Mouse (Mus musculus) CH12.LX (cell line): ENCODE results near the gene Mecp2.

Experiments used
- CHD2 ChIP-seq: IDR thresholded peaks from 2 replicates; pipeline ENCODE4 v1.6.1; 2011; ENCODE audit warnings: low read length, improper control_type of control experiment
- CTCF ChIP-seq, 2 experiments: IDR thresholded peaks in 1 of 2; conservative IDR thresholded peaks in 1 of 2; 2 replicates each; pipeline ENCODE4 v1.5.1; 2011 to 2012; ENCODE audit warnings: low read depth in 2 of 2, low read length in 2 of 2, improper control_type of control experiment in 1 of 2, inconsistent platforms in 1 of 2, mild to moderate bottlenecking in 1 of 2, moderate library complexity in 1 of 2
- ELF1 ChIP-seq: IDR thresholded peaks from 2 replicates; pipeline ENCODE4 v1.6.1; 2014; ENCODE audit warnings: low read depth, mild to moderate bottlenecking, inconsistent platforms, low read length, improper control_type of control experiment
- KAT2A ChIP-seq: IDR thresholded peaks from 2 replicates; pipeline ENCODE4 v1.6.1; 2012; ENCODE audit warnings: low read length, improper control_type of control experiment, inconsistent platforms; ENCODE audit not compliant: insufficient replicate concordance
- POLR2A ChIP-seq: IDR thresholded peaks from 2 replicates; pipeline ENCODE4 v1.6.1; 2011; ENCODE audit warnings: low read depth, mild to moderate bottlenecking, improper control_type of control experiment, low read length
- SIN3A ChIP-seq: IDR thresholded peaks from 2 replicates; pipeline ENCODE4 v1.6.1; 2012; ENCODE audit warnings: low read length, improper control_type of control experiment, inconsistent platforms
- TBP ChIP-seq: conservative IDR thresholded peaks from 2 replicates; pipeline ENCODE4 v1.6.1; 2011; ENCODE audit warnings: low read depth, low read length, improper control_type of control experiment
- UBTF ChIP-seq: IDR thresholded peaks from 2 replicates; pipeline ENCODE4 v1.6.1; 2012; ENCODE audit warnings: low read depth, mild to moderate bottlenecking, inconsistent platforms, low read length, improper control_type of control experiment, moderate library complexity
- USF1 ChIP-seq: IDR thresholded peaks from 2 replicates; pipeline ENCODE4 v1.6.1; 2014; ENCODE audit warnings: low read depth, mild to moderate bottlenecking, inconsistent platforms, low read length, improper control_type of control experiment
- USF2 ChIP-seq: conservative IDR thresholded peaks from 2 replicates; pipeline ENCODE4 v1.6.1; 2011; ENCODE audit warnings: low read depth, low read length, improper control_type of control experiment
- ZNF384 ChIP-seq: IDR thresholded peaks from 2 replicates; pipeline ENCODE4 v1.6.1; 2012; ENCODE audit warnings: low read depth, low read length, improper control_type of control experiment, inconsistent platforms

DNA sequence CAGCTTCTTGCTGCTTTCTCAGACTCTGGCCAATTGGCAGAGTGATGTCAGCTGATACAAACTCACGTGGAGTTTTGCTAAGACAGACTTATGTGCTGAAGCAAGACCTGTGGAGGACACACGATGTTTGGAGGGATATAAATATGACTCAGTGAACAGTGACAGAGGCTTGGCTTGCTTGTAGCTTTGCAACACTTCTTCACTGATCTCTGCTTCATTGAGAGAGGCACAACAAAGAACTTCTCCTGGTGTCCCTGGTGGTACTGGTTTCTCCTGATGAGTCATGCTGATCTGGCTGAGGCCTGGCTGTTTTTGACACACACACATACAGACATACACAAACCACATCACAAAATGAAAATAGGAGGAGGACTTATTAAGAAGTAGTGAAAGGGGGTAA lies 29.2 kb downstream of the Mecp2 start:
- TF ChIP-seq CTCF (conservative IDR thresholded peaks at IDR 0.05 in 1 of 2, IDR thresholded peaks at IDR 0.05 in 1 of 2; ENCODE audit: low read depth in 2 of 2, low read length in 2 of 2) (no peak), USF2 (no peak), TBP (no peak), SIN3A (no peak), ELF1 (no peak), CHD2 (no peak), POLR2A (no peak), USF1 (no peak), KAT2A (no peak), ZNF384 (no peak), UBTF (no peak)
